8 mouse cellular contexts compared by ENCODE assay signal in genomic region chr19:47269729-47270128, GRCm38 (mm10).
DNase-seq lines count a peak whose midpoint lies in the region; TF ChIP-seq lines count a peak whose summit lies in the region.

No protein-coding gene starts in this region.

- no peak overlapping the region for H3K4me3 ChIP-seq in gastrocnemius, adult 2 months
- no peak overlapping the region for H3K4me3 ChIP-seq in lung, adult 2 months (replicated peaks; ENCODE audit: extremely low read depth, low read depth, low read length)
- H3K4me3 ChIP-seq in cortical plate, adult 2 months (ENCODE audit: insufficient read depth, low read length), result no peak overlapping the region

- TF ChIP-seq CTCF in gastrocnemius, adult 2 months (IDR thresholded peaks at IDR 0.05), result peak; percentile 67
- TF ChIP-seq CTCF in lung, adult 2 months (IDR thresholded peaks at IDR 0.05; ENCODE audit: insufficient read depth, low read length), result peak; percentile 35
- TF ChIP-seq CTCF in cortical plate, adult 2 months (IDR thresholded peaks at IDR 0.05; ENCODE audit: extremely low read depth, insufficient read depth, low read length), result peak; percentile 52

- DNase-seq in gastrocnemius, adult 2 months, result no peak
- no peak for DNase-seq in gastrocnemius, postnatal 36 days
- no peak for DNase-seq in lung, adult 2 months
- no peak for DNase-seq in lung, adult 18-20 months
- peak; percentile 76 for DNase-seq in retina, embryonic 14.5 days (ENCODE audit: low spot score)
- no peak for DNase-seq in spleen, postnatal 10 days (ENCODE audit: low spot score in 2 of 2)
- no peak for DNase-seq in cerebellum, adult 9-10 months

- no peak overlapping the region for H3K27ac ChIP-seq in gastrocnemius, adult 2 months
- H3K27ac ChIP-seq in cortical plate, adult 2 months (ENCODE audit: insufficient read depth, low read length), result no peak overlapping the region

- intact Hi-C loops in gastrocnemius, adult 2 months (cut with DNase I), result no loop called here
- intact Hi-C loops in gastrocnemius, postnatal 36 days (cut with DNase I), result loop anchor here (5.0 kb wide), 1 partner anchor 208 kb away; no protein-coding TSS in a partner anchor

- TF ChIP-seq POLR2A in lung, adult 2 months (IDR thresholded peaks at IDR 0.05; ENCODE audit: borderline replicate concordance, extremely low read depth, low read depth, low read length), result no peak
- TF ChIP-seq POLR2A in cortical plate, adult 2 months (IDR thresholded peaks at IDR 0.05; ENCODE audit: extremely low read depth, insufficient read depth, low read length), result no peak

- H3K4me1 ChIP-seq in lung, adult 2 months (ENCODE audit: control insufficient read depth, insufficient read depth, low read length), result peaks cover 9% of the 10 kb centered on the region
- H3K4me1 ChIP-seq in cortical plate, adult 2 months (ENCODE audit: control insufficient read depth, insufficient read depth, low read length), result no peaks in the 10 kb centered on the region

- 64% methylated on average over 8 of the region's 8 CpGs for WGBS in lung, adult 2 months
